Mouse (Mus musculus): ENCODE data around the gene Cacna1c.

Gene Cacna1c

GRCm38 (mm10) chr6:119052801-119053200 lies 143.4 kb downstream of the Cacna1c start:
- no peak for DNase-seq (ENCODE audit: low spot score)

- DNase-seq (ENCODE audit: low spot score): no peak
Observed at GRCm38 (mm10) chr6:119052366-119052765, 143.9 kb downstream of the Cacna1c start.

DNA sequence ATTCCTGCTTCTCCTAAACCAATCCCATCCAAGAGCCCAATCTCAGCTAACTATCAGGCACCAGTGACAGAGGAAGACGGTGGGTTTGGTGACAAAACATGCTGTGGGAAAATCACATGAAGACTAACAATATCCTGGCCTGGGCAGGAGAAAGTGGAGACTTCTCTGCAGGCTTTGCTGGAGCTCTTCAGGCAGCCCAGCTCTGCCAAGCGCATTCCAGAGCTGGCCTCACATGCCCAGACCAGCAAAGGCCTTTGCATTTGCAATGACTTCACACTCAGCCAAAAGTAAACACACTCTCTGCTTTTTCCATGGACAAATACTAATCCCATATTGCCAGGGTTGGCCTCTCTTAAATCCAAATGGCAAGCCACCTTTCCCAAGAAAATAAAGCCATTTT lies 144.5 kb downstream of the Cacna1c start:
- no peak for DNase-seq (ENCODE audit: low spot score)

GRCm38 (mm10) chr6:119047340-119047739 lies 148.9 kb downstream of the Cacna1c start:
- no peak for DNase-seq (ENCODE audit: low spot score)

DNA sequence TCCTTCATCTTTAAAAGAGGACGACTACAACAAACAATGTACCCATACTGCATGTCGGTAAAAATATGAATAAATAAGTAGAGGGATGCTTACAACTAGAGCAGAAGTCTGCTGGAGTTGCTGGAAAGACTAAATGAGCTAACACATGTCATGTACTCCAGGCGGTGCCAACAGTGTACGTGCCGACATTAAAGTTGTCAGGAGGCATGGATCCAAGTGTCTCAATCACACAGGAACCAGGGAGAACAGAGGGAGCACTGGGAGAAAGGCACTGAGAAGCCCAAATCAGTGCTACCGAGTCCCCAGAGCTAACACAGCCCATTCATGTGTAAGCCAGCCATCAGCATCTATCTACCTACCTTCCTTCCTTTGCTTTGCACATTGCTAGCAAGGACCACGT lies 150.7 kb downstream of the Cacna1c start:
- no peak for DNase-seq (ENCODE audit: low spot score)

GRCm38 (mm10) chr6:119044148-119044547 lies 152.1 kb downstream of the Cacna1c start:
- DNase-seq (ENCODE audit: low spot score): no peak

DNA sequence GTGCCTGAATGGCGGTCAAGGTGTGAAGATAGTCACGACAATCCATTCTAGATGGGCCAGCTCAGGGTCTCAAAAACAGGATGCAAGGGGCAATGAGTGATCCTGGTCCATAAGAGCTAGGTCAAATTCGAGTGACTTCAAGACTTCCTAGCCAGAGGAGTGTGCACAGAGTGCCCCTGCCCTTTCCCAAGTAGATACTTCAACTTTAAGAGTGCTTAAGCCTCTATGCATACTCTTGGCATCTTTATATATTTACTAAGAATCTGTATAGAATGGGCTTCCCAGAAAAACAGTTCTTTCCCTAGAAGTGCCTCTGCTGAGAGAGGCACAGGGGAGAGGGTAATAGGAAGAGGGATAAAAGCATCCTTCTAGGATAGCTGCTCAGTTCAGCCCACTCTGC lies 153.4 kb downstream of the Cacna1c start:
- DNase-seq (ENCODE audit: low spot score): no peak

DNA sequence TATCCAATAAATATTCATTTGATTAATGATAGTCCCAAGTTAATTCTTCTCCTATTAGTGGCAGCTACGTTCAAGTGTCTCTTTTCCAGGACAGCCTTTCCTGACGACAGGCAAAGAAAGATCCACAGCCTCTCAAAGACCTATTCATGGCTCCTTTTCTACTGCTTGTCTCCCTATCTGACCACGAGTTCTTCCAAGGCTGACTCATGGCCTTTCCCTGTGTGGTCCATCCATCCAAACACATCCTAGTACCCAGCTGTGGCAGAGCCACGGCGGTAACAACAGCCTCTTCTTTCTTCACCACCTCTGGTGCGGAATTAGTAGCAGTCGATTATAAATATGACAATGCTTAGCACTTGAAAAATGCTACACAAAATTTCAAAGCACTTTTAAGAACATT lies 155.3 kb downstream of the Cacna1c start:
- no peak for DNase-seq (ENCODE audit: low spot score)

- no peak for DNase-seq (ENCODE audit: low spot score)
Observed at GRCm38 (mm10) chr6:119039815-119040214, 156.4 kb downstream of the Cacna1c start.

GRCm38 (mm10) chr6:119039293-119039692 lies 156.9 kb downstream of the Cacna1c start:
- no peak for DNase-seq (ENCODE audit: low spot score)

DNA sequence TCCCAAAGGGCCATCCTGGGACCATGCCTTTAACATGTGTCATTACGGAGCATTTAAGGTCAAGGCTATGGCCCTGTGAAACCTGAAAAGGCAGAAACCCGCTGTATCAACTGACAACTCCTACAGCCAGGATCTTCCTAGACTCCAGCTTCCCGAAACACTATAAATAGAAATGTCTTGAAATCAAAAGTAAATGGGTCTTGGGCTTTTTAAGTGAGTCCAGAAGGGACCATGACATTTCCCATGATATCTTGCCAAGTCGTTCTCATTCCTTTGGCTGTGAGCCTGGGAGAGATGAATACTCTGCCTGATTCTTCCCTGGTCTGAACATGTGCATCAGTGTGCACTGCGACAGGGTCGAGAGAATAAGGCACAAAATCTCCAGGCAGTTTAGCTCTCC lies 158.4 kb downstream of the Cacna1c start:
- no peak for DNase-seq (ENCODE audit: low spot score)

- DNase-seq (ENCODE audit: low spot score): no peak
Observed at GRCm38 (mm10) chr6:119037047-119037446, 159.2 kb downstream of the Cacna1c start.

DNA sequence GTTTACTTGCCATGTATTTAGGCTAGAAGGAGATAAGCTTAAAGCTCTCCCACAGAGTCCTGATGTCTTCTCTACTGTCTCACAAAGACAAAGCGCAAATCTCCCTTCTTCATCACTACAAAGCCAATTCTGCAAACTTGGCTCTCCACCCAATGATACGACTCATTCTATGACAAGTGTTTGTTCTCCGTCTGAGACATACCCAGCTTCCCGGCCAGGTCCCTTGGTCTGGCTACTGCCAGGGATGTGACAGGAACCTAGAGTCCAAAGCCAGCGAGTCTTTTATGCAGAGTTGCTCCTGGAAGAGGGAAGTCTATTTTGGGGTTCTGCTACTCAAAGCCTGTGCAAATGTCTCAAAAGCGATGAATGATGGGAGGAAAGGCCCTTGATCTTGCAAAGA lies 160.9 kb downstream of the Cacna1c start:
- no peak for DNase-seq (ENCODE audit: low spot score)

DNA sequence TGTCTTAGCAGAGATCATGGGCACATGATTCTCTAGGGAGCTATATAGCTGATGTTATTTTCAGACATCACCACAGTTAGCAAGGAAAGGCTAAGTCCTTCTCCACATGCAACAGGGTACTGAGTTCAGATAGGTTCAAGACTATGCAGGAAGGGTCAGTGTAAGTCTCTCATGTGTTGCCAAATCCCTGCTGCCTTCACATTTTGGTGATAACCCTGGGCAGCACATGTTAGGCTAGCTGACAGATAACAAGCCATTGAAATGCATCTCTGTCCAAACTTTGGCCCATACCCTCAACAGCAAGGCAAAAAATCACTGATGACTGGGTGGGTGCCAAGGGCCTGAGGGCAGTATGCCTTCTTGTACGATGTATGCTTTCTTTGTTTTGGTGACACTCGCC lies 161.3 kb downstream of the Cacna1c start:
- no peak for DNase-seq (ENCODE audit: low spot score)

- no peak for DNase-seq (ENCODE audit: low spot score)
Observed at GRCm38 (mm10) chr6:119027880-119028279, 168.3 kb downstream of the Cacna1c start.

- DNase-seq (ENCODE audit: low spot score): no peak
Observed at GRCm38 (mm10) chr6:119022850-119023249, 173.4 kb downstream of the Cacna1c start.

DNA sequence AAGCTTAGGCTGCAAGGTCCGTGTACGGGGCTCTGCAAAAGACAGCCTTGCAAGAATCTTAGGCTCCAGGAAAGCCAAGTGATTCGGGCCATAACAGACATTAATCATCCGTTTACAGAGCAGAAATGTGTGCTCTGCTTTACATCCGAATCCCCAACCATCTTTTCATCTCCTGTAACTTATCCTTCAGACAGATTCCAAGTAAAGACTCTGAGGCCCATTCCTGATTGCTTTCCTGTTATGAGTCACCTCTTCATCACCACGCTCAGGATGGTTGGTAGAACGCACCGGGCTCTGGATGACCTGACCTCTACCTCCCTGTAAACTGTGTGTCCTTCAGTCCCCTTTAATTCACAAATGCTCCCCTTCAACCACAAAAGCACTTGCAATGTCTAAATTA lies 175.0 kb downstream of the Cacna1c start:
- DNase-seq (ENCODE audit: low spot score): no peak

DNA sequence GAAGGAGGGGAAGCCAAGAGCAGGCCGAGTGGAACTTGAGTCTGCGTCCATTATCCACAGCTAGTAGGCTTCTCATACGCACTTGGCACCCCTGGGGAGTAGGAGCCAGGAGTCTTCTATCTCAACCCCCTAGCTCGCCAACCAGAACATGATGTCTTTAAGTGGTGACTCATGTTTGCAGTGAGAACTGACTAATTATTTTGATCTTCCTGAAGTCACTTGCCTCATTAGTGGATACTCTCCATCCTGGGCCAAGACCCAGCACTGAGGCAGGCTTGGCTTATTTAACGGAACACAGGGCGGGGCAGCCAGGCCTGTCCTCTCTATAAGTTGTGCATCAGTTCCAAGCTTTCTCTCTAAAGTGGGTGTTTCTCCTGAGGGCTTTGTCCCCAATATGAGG lies 177.3 kb downstream of the Cacna1c start:
- DNase-seq (ENCODE audit: low spot score): no peak

GRCm38 (mm10) chr6:119018256-119018655 lies 178.0 kb downstream of the Cacna1c start:
- no peak for DNase-seq (ENCODE audit: low spot score)

GRCm38 (mm10) chr6:119017498-119017897 lies 178.7 kb downstream of the Cacna1c start:
- DNase-seq (ENCODE audit: low spot score): no peak

- DNase-seq (ENCODE audit: low spot score): no peak
Observed at GRCm38 (mm10) chr6:119015346-119015745, 180.9 kb downstream of the Cacna1c start.

- DNase-seq (ENCODE audit: low spot score): no peak
Observed at GRCm38 (mm10) chr6:119013168-119014098, 182.8 kb downstream of the Cacna1c start.

DNA sequence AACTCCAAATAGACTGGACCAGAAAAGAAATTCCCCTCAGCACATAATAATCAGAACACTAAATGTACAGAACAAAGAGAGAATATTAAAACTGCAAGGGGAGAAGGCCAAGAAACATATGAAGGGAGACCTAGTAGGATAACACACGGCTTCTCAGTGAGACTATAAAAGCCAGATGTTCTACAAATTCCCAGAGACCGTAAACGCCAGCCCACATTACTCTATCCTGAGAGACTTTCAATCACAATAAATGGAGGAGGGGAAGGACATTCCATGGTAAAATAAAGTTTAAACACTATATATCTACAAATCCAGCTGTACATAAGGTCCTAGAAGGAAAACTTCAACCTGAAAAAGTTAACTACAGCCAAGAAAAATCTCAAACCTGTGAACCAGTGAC lies 185.3 kb downstream of the Cacna1c start:
- no peak for DNase-seq (ENCODE audit: low spot score)

DNA sequence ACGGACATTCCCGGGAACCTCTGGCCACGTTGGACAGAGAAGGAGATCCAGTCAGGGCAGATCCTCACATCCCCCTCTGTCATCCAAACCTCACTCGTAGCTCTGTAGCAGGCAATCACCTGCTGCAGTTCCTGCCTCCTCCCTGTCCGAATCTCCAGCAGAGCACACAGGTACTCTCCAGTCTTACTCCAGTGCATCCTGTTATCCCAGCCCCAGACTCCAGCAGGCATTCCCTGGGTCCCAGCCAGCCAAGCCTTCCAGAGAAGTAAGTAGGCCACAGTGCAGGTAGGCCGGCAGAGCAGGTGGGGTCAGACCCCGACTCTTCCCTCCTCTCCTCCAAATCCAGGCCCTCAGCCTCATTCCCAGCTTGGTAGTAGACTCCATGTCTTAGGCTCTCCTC lies 186.7 kb downstream of the Cacna1c start:
- no peak for DNase-seq (ENCODE audit: low spot score)

Data from retina, embryonic 14.5 days (tissue).